Mouse (Mus musculus): ENCODE measurements at regions not wholly inside any gene's neighbourhood (a gene's known extent, or its start where the extent isn't known, plus 50 kb on each side); places are given as distances from the start of the nearest gene placed in this dataset.

DNA sequence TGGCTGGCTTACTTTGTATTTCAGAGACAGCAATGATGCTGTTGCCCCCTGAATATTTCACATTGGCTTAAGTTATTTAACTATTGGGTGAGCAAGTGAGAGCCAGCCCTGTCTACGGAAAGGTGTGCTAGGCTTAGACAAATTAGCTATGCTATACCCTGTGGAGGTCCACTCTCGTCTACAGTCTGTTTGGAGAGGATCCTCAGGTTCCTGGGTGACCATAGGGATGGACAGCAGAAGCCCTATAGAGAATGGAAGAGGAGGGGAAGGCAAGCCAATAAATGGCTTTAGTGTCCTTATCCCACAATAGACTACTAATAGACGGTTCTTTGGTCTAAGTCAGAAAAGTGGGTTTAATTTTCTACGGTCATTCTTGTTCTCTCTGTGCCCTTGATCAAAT lies 455.3 kb upstream of the Nr2f2 start:
- no peak for ATAC-seq (ENCODE audit: low FRiP score)
- Histone ChIP-seq H3K36me3 (ENCODE audit: control insufficient read depth, insufficient read depth, low read length) (no peaks in the 10 kb centered on the region), H3K4me2 (no peak overlapping the region), H3K27ac (ENCODE audit: low read depth, low read length) (no peak overlapping the region), H3K27me3 (ENCODE audit: control insufficient read depth, insufficient read depth, low read length) (no peaks in the 10 kb centered on the region), H3K4me3 (ENCODE audit: low read depth, low read length) (no peak overlapping the region), H3K9ac (ENCODE audit: low read length) (no peak overlapping the region), H3K4me1 (ENCODE audit: control insufficient read depth, insufficient read depth, low read length) (no peaks in the 10 kb centered on the region; the same call in 1 of the 2 replicates), H3K9me3 (ENCODE audit: control insufficient read depth, low read length) (no peaks in the 10 kb centered on the region)
- DNase-seq (ENCODE audit: low spot score, missing footprints): peak; percentile 2
- 87% methylated on average over 4 of the region's 4 CpGs for WGBS

DNA sequence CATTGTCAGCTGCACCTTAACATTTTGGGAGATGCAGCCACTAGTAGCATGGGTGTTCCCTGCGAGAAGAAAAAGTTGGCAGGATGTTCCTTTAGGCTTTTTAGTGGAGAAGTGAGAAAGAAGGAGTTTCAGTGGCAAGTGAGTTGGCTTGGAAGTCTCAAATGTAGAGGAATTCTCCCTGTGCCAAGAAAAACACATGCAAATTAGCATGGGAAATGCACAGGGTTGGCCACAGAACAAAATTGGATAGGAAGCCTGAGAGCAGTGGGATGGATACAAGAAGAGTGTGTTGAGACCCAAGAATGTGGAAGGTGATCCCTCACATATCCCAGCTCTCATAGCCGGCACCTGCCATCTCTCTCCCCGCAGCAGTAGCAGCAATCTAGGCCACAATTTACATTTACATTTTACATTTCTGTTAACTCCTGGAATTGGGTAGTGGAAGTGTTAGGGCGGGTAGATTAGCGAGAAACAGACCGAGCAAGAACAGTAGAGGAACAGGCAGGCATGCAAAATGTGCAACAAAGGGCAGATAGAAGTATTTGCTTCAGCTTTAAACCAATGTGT lies 450.9 kb upstream of the Nr2f2 start:
- DNase-seq (ENCODE audit: low spot score, missing footprints) (peak; percentile 84), ATAC-seq (ENCODE audit: low FRiP score) (no peak)
- Histone ChIP-seq H3K4me2 (no peak overlapping the region), H3K27ac (ENCODE audit: low read depth, low read length) (no peak overlapping the region), H3K27me3 (ENCODE audit: control insufficient read depth, insufficient read depth, low read length) (no peaks in the 10 kb centered on the region), H3K9ac (ENCODE audit: low read length) (no peak overlapping the region), H3K4me3 (ENCODE audit: low read depth, low read length) (no peak overlapping the region), H3K9me3 (ENCODE audit: control insufficient read depth, low read length) (no peaks in the 10 kb centered on the region), H3K36me3 (ENCODE audit: control insufficient read depth, insufficient read depth, low read length) (no peaks in the 10 kb centered on the region), H3K4me1 (ENCODE audit: control insufficient read depth, insufficient read depth, low read length) (no peaks in the 10 kb centered on the region)
- 86% methylated on average over 6 of the region's 6 CpGs for WGBS

DNA sequence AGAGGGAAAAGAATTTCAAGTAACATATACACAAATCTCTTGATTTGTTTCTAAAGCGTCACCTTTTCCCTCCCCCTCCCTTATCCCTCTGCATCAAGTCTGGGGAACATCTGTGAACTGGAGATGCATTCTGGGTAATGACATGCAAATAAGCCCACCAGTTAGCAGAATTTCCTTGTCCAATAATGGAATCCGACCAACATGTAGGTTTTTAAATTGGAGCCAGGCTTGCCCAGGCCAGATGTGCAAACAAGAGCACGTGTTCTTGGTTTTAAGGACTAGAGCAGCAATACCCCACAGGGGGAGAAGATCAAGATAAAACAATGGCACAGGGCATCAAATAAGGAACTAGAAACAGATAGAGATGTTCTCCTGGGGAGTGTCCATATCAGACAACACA lies 447.9 kb upstream of the Nr2f2 start:
- Histone ChIP-seq H3K36me3 (ENCODE audit: control insufficient read depth, insufficient read depth, low read length) (no peaks in the 10 kb centered on the region), H3K27me3 (ENCODE audit: control insufficient read depth, insufficient read depth, low read length) (no peaks in the 10 kb centered on the region), H3K4me2 (no peak overlapping the region), H3K9me3 (ENCODE audit: control insufficient read depth, low read length) (no peaks in the 10 kb centered on the region), H3K27ac (ENCODE audit: low read depth, low read length) (no peak overlapping the region), H3K9ac (ENCODE audit: low read length) (no peak overlapping the region), H3K4me1 (ENCODE audit: control insufficient read depth, insufficient read depth, low read length) (no peaks in the 10 kb centered on the region), H3K4me3 (ENCODE audit: low read depth, low read length) (no peak overlapping the region)
- no peak for ATAC-seq (ENCODE audit: low FRiP score)
- DNase-seq (ENCODE audit: low spot score, missing footprints): no peak
- WGBS: 57% methylated on average over 3 of the region's 3 CpGs

DNA sequence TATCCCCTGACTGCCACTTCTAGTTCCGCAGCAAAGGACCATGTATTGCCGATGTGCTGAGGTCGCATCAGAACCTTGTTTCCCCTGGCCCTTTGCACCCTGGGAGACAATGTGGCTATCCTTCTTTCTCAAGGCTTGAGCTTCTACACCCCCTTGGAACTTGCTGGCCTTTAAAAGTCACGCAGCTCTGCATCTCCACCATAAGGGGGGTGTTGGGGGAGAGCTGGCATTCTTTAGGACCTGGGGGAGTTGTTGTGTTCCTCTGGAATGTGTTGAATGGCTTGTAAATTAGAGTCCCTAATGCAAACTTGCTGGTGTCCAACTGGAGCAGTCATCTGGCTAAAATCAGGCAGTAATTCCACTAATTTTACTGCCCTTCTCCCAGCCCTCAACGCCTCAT lies 446.6 kb upstream of the Nr2f2 start:
- H3K4me1 ChIP-seq (ENCODE audit: control insufficient read depth, insufficient read depth, low read length): no peaks in the 10 kb centered on the region

DNA sequence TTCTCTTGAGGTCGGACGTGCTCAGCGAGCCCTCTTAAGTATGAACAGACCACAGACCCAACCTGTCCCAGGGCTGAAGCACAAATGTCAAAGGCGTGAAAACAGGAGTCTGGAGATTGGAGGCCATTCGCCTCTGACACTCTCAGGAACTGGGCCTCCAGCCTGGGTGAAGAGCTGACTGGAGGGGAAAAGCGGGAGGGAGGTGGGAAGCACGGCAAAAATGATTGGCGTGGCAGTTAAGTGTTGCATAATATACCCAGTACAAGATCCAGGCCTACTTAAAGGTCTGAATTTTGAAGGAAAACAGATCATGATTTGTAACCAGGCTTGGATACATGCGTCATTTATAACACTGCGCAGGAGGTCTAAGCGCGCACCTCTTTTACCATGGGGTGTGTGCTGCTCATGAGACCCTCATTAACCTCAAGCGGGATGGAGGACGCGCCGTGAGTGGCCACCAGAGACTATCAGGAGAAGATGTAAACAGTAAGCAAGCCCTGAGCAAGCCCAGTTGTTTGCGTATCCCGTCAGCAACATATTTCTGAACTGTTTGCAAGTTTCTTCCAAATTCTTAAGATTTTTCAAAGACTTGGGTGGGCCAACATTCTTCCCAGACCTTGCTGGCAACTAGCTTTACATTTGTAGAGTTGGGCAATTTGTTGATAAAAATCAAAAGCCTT lies 444.0 kb upstream of the Nr2f2 start:
- no peaks in the 10 kb centered on the region for H3K9me3 ChIP-seq (ENCODE audit: control insufficient read depth, low read length)
- ATAC-seq (ENCODE audit: low FRiP score) (no peak), DNase-seq (ENCODE audit: low spot score, missing footprints) (no peak)
- no peak overlapping the region for H3K4me3 ChIP-seq (ENCODE audit: low read depth, low read length)
- no peaks in the 10 kb centered on the region for H3K36me3 ChIP-seq (ENCODE audit: control insufficient read depth, insufficient read depth, low read length)
- no peak overlapping the region for H3K9ac ChIP-seq (ENCODE audit: low read length)
- no peaks in the 10 kb centered on the region for H3K27me3 ChIP-seq (ENCODE audit: control insufficient read depth, insufficient read depth, low read length)
- H3K27ac ChIP-seq (ENCODE audit: low read depth, low read length): no peak overlapping the region
- no peak overlapping the region for H3K4me2 ChIP-seq
- 90% methylated on average over 18 of the region's 18 CpGs for WGBS
- no peaks in the 10 kb centered on the region for H3K4me1 ChIP-seq (ENCODE audit: control insufficient read depth, insufficient read depth, low read length)

More for the DNA sequence above, 446.6 kb upstream of the Nr2f2 start:
- Histone ChIP-seq H3K36me3 (ENCODE audit: control insufficient read depth, insufficient read depth, low read length) (no peaks in the 10 kb centered on the region), H3K27me3 (ENCODE audit: control insufficient read depth, insufficient read depth, low read length) (no peaks in the 10 kb centered on the region), H3K4me2 (no peak overlapping the region), H3K9me3 (ENCODE audit: control insufficient read depth, low read length) (no peaks in the 10 kb centered on the region), H3K9ac (ENCODE audit: low read length) (no peak overlapping the region), H3K27ac (ENCODE audit: low read depth, low read length) (no peak overlapping the region), H3K4me3 (ENCODE audit: low read depth, low read length) (no peak overlapping the region)
- DNase-seq (ENCODE audit: low spot score, missing footprints): peak; percentile 61
- ATAC-seq (ENCODE audit: low FRiP score): no peak
- WGBS: 52% methylated on average over 5 of the region's 5 CpGs

- Histone ChIP-seq H3K27ac (ENCODE audit: low read depth, low read length) (no peak overlapping the region), H3K4me2 (no peak overlapping the region), H3K36me3 (ENCODE audit: control insufficient read depth, insufficient read depth, low read length) (no peaks in the 10 kb centered on the region), H3K9me3 (ENCODE audit: control insufficient read depth, low read length) (no peaks in the 10 kb centered on the region), H3K27me3 (ENCODE audit: control insufficient read depth, insufficient read depth, low read length) (no peaks in the 10 kb centered on the region), H3K9ac (ENCODE audit: low read length) (no peak overlapping the region), H3K4me3 (ENCODE audit: low read depth, low read length) (no peak overlapping the region), H3K4me1 (ENCODE audit: control insufficient read depth, insufficient read depth, low read length) (no peaks in the 10 kb centered on the region)
- ATAC-seq (ENCODE audit: low FRiP score) (no peak), DNase-seq (ENCODE audit: low spot score, missing footprints) (no peak)
- 86% methylated on average over 1 of the region's 1 CpGs for WGBS
Observed at GRCm38 (mm10) chr7:70804281-70804680, 437.7 kb upstream of the Nr2f2 start.

DNA sequence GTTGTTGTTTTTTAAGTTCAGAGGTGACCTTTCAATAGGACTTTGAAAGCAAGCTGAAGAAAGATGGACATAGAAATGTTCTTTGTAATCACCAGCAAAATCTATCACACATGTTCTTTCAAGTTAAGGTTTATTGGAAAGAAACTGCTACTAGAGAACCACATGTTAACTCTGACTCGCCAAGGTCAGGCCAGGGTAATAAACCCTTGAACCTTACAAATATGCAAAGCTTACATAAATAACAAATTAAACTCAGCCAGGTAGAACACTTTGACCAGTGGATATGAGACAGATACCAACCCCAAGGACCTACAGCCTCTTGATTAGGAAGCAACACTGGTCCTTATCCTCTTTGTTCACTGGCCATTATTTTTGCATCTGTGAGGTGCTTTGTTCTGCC lies 433.4 kb upstream of the Nr2f2 start:
- 88% methylated on average over 1 of the region's 1 CpGs for whole genome bisulfite sequencing
- no peaks in the 10 kb centered on the region for H3K27me3 ChIP-seq (ENCODE audit: control insufficient read depth, insufficient read depth, low read length)

GRCm38 (mm10) chr7:70799031-70799766 lies 432.7 kb upstream of the Nr2f2 start:
- 84% methylated on average over 6 of the region's 6 CpGs for WGBS
- Histone ChIP-seq H3K36me3 (ENCODE audit: control insufficient read depth, insufficient read depth, low read length) (no peaks in the 10 kb centered on the region), H3K27me3 (ENCODE audit: control insufficient read depth, insufficient read depth, low read length) (no peaks in the 10 kb centered on the region), H3K9me3 (ENCODE audit: control insufficient read depth, low read length) (no peaks in the 10 kb centered on the region), H3K4me3 (ENCODE audit: low read depth, low read length) (no peak overlapping the region), H3K9ac (ENCODE audit: low read length) (no peak overlapping the region), H3K4me2 (no peak overlapping the region), H3K4me1 (ENCODE audit: control insufficient read depth, insufficient read depth, low read length) (no peaks in the 10 kb centered on the region), H3K27ac (ENCODE audit: low read depth, low read length) (no peak overlapping the region)
- ATAC-seq (ENCODE audit: low FRiP score) (no peak), DNase-seq (ENCODE audit: low spot score, missing footprints) (no peak)

More for the DNA sequence above, 433.4 kb upstream of the Nr2f2 start:
- Histone ChIP-seq H3K4me2 (no peak overlapping the region), H3K27ac (ENCODE audit: low read depth, low read length) (no peak overlapping the region), H3K4me3 (ENCODE audit: low read depth, low read length) (no peak overlapping the region), H3K9ac (ENCODE audit: low read length) (no peak overlapping the region), H3K9me3 (ENCODE audit: control insufficient read depth, low read length) (no peaks in the 10 kb centered on the region), H3K4me1 (ENCODE audit: control insufficient read depth, insufficient read depth, low read length) (no peaks in the 10 kb centered on the region), H3K36me3 (ENCODE audit: control insufficient read depth, insufficient read depth, low read length) (no peaks in the 10 kb centered on the region)
- no peak for DNase-seq (ENCODE audit: low spot score, missing footprints)
- no peak for ATAC-seq (ENCODE audit: low FRiP score)

- no peak overlapping the region for H3K27ac ChIP-seq (ENCODE audit: low read depth, low read length)
- H3K9ac ChIP-seq (ENCODE audit: low read length): no peak overlapping the region
- H3K4me3 ChIP-seq (ENCODE audit: low read depth, low read length): no peak overlapping the region
- ATAC-seq (ENCODE audit: low FRiP score) (no peak), DNase-seq (ENCODE audit: low spot score, missing footprints) (peak; percentile 59)
- 71% methylated on average over 12 of the region's 12 CpGs for WGBS
- no peaks in the 10 kb centered on the region for H3K27me3 ChIP-seq (ENCODE audit: control insufficient read depth, insufficient read depth, low read length)
- H3K4me2 ChIP-seq: no peak overlapping the region
- H3K4me1 ChIP-seq (ENCODE audit: control insufficient read depth, insufficient read depth, low read length): no peaks in the 10 kb centered on the region
- no peaks in the 10 kb centered on the region for H3K36me3 ChIP-seq (ENCODE audit: control insufficient read depth, insufficient read depth, low read length)
- no peaks in the 10 kb centered on the region for H3K9me3 ChIP-seq (ENCODE audit: control insufficient read depth, low read length)
Observed at GRCm38 (mm10) chr7:70796038-70796760, 429.7 kb upstream of the Nr2f2 start.

All from midbrain, embryonic 11.5 days (tissue).